Mouse (Mus musculus) cortical plate, adult 2 months (tissue): ENCODE data around the gene Tbcel.

ENCODE experiments used
- CTCF ChIP-seq: fragments of 200-500 bp; IDR thresholded peaks from 2 replicates; pipeline ENCODE4 v1.5.1; 2011; ENCODE audit warnings: mild to moderate bottlenecking, control low read depth, low read length; ENCODE audit not compliant: insufficient read depth; ENCODE audit errors: extremely low read depth
- POLR2A ChIP-seq: fragments of 200-500 bp; IDR thresholded peaks from 2 replicates; pipeline ENCODE4 v1.6.1; 2011; ENCODE audit warnings: mild to moderate bottlenecking, low read length, control low read depth; ENCODE audit not compliant: insufficient read depth; ENCODE audit errors: extremely low read depth

DNA sequence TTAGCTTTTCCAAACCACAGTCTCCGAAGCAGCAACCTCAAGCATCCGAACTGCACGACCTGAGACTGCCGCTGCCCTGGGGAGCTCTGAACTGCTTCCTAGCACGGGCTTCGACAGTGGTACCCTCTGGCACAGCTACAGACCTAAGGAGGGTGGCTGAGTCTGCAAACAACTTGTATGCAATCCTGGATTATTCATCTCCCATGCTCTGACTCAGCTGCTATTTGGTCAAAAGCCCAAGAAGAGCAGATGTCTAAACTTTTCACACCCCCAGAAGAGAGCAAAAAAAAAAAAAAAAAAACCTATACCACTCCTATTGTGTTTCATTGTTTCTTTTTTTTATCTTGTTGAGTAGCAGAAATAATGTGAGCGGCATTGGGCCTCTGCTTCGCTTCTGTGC lies 113.3 kb downstream of the Tbcel start:
- TF ChIP-seq POLR2A (no peak), CTCF (no peak)
